Mouse (Mus musculus): Measurements from ENCODE around the gene Trim14.
"Not testable (repeated sequence)": the region's sequence is repeated elsewhere in the genome, so short reads cannot be mapped to it uniquely, and the experiment has no call there.

Trim14 gene

DNA sequence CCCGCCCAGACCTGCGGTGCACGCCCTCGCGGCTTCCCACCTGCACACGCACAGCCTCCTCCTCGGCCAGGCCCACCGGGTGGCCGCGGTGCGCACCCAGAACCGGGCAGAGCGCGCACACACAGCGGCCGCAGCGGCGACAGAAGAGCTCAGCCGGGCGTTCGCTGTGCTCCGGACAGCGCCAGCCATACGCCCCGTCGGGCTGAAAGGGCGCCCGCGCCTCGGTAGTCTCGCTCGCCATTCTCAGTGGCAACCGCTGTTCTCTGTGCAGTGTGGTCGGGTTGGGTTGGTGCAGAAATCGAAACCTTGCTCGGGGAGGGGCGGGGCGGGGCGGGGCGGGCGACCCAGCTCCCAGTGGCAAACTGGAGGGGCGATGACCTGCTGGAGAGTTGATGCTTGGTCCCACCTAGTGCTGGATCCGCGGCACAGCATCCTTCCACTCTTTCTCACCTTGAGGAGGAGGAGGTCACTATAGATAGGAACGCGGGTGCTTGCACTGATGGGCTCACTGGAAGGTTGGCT, at the start of gene Trim14:
Gene Trim14, minus strand, starts transcription at position 302 of the 522 bp plus-strand sequence.
- peak; percentile 44 to 77 for DNase-seq (ENCODE audit: low spot score in 2 of 2)

GRCm38 (mm10) chr4:46585041-46585810, 49.3 kb upstream of the Trim14 start:
- DNase-seq (ENCODE audit: low spot score in 2 of 2) = peak in 1 of 2 experiments; percentile 56

- DNase-seq (ENCODE audit: low spot score in 2 of 2) = not testable (repeated sequence)
Measured at GRCm38 (mm10) chr4:46584536-46584935, 48.6 kb upstream of the Trim14 start.

- not testable (repeated sequence) for DNase-seq (ENCODE audit: low spot score in 2 of 2)
Measured at GRCm38 (mm10) chr4:46584084-46584483, 48.1 kb upstream of the Trim14 start.

DNA sequence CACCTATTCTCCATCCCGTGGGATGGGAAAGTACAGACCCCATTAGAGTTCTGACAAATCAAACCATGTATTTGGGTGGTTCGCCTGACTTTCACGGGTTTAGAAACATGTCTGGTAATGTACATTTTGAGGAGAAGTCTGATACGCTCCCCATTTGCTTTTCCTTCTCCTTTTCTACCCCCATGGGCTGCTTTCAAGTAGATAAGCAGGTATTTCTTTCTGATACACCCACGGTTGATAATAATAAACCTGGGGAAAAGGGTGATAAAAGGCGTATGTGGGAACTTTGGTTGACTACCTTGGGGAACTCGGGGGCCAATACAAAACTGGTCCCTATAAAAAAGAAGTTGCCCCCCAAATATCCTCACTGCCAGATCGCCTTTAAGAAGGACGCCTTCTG, 46.1 kb upstream of the Trim14 start:
- DNase-seq (ENCODE audit: low spot score in 2 of 2) = not testable (repeated sequence)

GRCm38 (mm10) chr4:46581577-46581976, 45.6 kb upstream of the Trim14 start:
- DNase-seq (ENCODE audit: low spot score in 2 of 2) = not testable (repeated sequence)

GRCm38 (mm10) chr4:46580799-46581243, 44.9 kb upstream of the Trim14 start:
- DNase-seq (ENCODE audit: low spot score in 2 of 2) = not testable (repeated sequence)

- not testable (repeated sequence) for DNase-seq (ENCODE audit: low spot score in 2 of 2)
Measured at GRCm38 (mm10) chr4:46578796-46579346, 42.9 kb upstream of the Trim14 start.

- no peak for DNase-seq (ENCODE audit: low spot score in 2 of 2)
Measured at GRCm38 (mm10) chr4:46578228-46578627, 42.3 kb upstream of the Trim14 start.

GRCm38 (mm10) chr4:46575509-46576284, 39.8 kb upstream of the Trim14 start:
- not testable (repeated sequence) for DNase-seq (ENCODE audit: low spot score in 2 of 2)

- DNase-seq (ENCODE audit: low spot score in 2 of 2) = no peak
Measured at GRCm38 (mm10) chr4:46574841-46575240, 38.9 kb upstream of the Trim14 start.

DNA sequence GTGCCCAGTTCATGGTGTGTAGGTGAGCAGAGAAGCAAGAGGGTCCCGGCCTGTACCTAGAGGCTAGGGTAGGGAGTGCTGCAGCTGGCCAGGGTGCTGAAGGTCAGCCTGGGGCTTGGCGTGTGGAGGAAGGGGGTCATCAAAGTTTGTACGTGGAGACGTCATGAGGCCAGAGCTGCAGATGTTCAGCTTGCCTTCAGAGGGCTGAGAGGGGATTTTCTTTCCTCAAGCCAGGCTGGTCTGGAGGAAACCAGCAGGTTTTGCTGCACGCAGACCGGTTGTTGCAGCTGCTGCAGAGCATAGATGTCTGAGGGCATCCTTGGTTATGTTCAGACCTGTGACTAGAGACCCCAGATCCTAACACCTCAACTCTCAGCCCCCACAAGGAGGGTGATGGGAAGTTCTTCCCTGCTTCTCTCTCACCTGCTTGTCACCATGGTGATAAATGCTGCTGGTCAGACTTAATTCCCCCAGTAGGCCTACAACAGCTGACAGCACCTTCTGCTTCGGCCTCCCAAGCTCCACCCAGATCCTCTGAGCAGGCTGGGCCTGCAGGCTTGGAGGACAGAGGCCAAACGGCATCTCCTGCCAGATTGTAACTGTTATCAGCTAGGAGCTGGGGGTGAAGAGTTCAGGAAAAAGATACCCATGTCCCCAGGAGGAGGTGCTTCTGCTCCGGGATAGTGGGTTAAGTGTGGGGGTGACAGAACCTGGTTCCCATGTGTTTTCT, 38.2 kb upstream of the Trim14 start:
- peak in 1 of 2 experiments; percentile 62 for DNase-seq (ENCODE audit: low spot score in 2 of 2)

DNA sequence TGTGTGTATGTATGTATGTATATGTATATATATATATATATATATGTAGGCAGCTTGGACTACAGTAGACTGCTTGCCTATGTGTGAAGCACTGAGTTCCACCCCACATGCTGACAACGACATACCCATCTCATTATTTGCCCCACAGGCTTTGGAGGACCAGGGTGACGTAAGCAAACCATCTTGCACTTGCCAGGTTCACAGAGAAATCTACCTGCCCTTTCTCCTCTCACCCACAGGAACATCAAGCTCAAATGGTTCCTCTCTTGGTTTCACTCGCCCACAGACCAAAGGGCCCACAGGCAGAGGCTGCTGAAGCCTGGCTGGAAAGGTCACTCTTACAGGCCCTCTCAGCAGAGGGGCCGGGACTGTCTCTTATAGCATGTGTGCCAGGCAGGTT, 36.7 kb upstream of the Trim14 start:
- peak in 1 of 2 experiments; percentile 51 for DNase-seq (ENCODE audit: low spot score in 2 of 2)

- no peak for DNase-seq (ENCODE audit: low spot score in 2 of 2)
Measured at GRCm38 (mm10) chr4:46571744-46572143, 35.8 kb upstream of the Trim14 start.

GRCm38 (mm10) chr4:46569671-46570070, 33.7 kb upstream of the Trim14 start:
- peak in 1 of 2 experiments; percentile 55 for DNase-seq (ENCODE audit: low spot score in 2 of 2)

DNA sequence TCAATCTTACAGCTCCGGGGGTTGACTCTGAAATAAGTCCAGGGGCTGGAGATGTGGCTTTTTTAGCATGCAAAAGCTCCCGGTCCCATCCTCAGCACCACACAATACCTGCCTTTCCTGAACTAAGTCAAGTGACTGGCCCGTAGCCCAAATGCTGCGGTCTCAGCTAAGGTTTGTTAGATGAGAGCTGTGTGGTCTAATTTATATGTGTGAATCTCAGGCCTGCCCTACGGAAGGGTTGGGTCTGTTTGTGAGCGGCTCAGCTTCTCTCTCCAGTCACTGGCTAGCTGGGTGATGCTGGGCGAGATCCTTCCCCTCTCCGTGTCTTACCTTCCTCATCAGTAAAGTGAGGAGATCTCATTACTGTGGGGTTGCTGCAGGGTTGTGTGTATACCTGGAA, 32.2 kb upstream of the Trim14 start:
- peak in 1 of 2 experiments; percentile 50 for DNase-seq (ENCODE audit: low spot score in 2 of 2)

- peak in 1 of 2 experiments; percentile 55 for DNase-seq (ENCODE audit: low spot score in 2 of 2)
Measured at GRCm38 (mm10) chr4:46566931-46567671, 31.2 kb upstream of the Trim14 start.

GRCm38 (mm10) chr4:46565393-46565955, 29.5 kb upstream of the Trim14 start:
- DNase-seq (ENCODE audit: low spot score in 2 of 2) = peak in 1 of 2 experiments; percentile 52

DNA sequence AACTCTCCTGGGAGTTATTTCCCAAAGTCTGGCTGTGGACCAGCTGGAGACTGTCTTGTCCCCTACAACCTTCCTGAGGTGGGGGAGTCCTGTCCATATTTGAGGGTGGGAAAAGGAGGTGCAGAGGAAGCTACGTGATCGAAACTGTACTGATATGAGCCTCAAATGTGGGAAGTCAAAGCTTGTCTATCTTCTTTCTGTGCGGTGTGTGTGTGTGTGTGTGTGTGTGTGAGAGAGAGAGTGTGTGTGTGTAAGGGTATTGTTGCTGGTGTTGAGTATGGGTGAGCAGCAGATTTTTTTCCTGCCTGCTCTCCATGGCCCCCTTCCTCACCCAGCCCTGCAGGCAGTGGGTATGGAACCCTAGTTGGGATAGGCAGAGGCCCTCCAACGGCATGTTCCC, 28.3 kb upstream of the Trim14 start:
- DNase-seq (ENCODE audit: low spot score in 2 of 2) = peak in 1 of 2 experiments; percentile 61

DNA sequence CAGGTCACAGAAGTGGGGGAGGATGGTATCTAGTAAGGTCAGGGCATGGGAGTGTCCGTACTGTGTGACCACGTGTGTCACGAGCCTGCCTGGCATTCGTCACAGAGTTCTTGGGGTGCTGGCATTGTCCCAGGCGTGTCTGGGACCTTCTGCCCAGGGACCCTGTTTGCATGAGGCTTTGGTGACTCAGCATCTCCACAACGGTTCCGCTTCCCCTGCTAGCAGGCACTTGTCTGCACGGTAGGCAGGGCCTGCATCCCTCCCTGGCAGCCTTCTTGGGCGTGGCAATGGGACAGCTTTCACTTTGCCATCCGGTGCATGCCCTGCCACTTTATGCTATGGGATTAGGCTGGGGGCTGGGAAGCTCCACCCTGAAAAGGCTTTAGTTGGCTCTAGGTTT, 27.9 kb upstream of the Trim14 start:
- DNase-seq (ENCODE audit: low spot score in 2 of 2) = peak; percentile 64 to 78
